Mouse (Mus musculus) forebrain, embryonic 16.5 days (tissue): ENCODE results near the gene Nlgn2. TPM values are rescaled to one million over a fixed set of nuclear protein-coding genes. Genes with fewer than 3 reads are reported as not detected.

Experiments
- ATAC-seq: fragments of 200-750 bp; cut with Nextera tagmentation; 2 replicates; pipeline ENCODE4 v1.8.0; 2017; ENCODE audit warnings: mild to moderate bottlenecking, moderate library complexity
- H3K27ac ChIP-seq: fragments of 300-500 bp; sonication (generic); 2 replicates; pipeline ENCODE4 v1.5.1; 2014; ENCODE audit warnings: low read length, control low read depth
- H3K27me3 ChIP-seq: fragments of 300-500 bp; sonication (generic); replicated peaks from 2 replicates; pipeline ENCODE4 v1.6.1; 2014; ENCODE audit warnings: low read length; ENCODE audit not compliant: control insufficient read depth, insufficient read depth
- H3K36me3 ChIP-seq: fragments of 300-500 bp; sonication (generic); 2 replicates; pipeline ENCODE4 v1.6.1; 2014; ENCODE audit not compliant: control insufficient read depth, insufficient read depth
- H3K4me1 ChIP-seq: fragments of 300-500 bp; sonication (generic); replicated peaks from 2 replicates; pipeline ENCODE4 v1.6.1; 2014; ENCODE audit warnings: low read length; ENCODE audit not compliant: control insufficient read depth, insufficient read depth
- H3K4me2 ChIP-seq: fragments of 300-500 bp; sonication (generic); 2 replicates; pipeline ENCODE4 v1.6.1; 2014; ENCODE audit warnings: mild to moderate bottlenecking, low read length, control low read depth
- H3K4me3 ChIP-seq: fragments of 300-500 bp; sonication (generic); replicated peaks from 2 replicates; pipeline ENCODE4 v1.5.1; 2014; ENCODE audit warnings: mild to moderate bottlenecking, low read length, control low read depth
- H3K9ac ChIP-seq: fragments of 300-500 bp; sonication (generic); replicated peaks from 2 replicates; pipeline ENCODE4 v1.6.1; 2014; ENCODE audit warnings: low read depth, low read length, control low read depth
- H3K9me3 ChIP-seq: fragments of 300-500 bp; sonication (generic); 2 replicates; pipeline ENCODE4 v1.6.1; 2016; ENCODE audit warnings: low read length; ENCODE audit not compliant: control insufficient read depth
- WGBS: fragments of 180-500 bp; shearing (Covaris S2); extraction: QIAGEN DNeasy Blood & Tissue Kit; methylation state at CpG from one replicate; pipeline ENCODE4 v1.1.7; 2014; 5-methylcytosine and 5-hydroxymethylcytosine counted together
- polyA plus RNA-seq: library from polyadenylated mRNA; unstranded; fragments of >200 nt; fragmentation: Nextera tagmentation; extraction: Ambion mirVana; gene quantifications from 2 replicates; pipeline ENCODE4 v1.2.1, GENCODE M21; 2015

Gene Nlgn2
- polyA plus RNA-seq, 1 experiment from 2014 or later = 22.8 TPM

GRCm38 (mm10) chr11:69803328-69803727 is 34.3 kb downstream of the Nlgn2 start:
- WGBS = 2% methylated on average over 12 of the region's 12 CpGs

DNA sequence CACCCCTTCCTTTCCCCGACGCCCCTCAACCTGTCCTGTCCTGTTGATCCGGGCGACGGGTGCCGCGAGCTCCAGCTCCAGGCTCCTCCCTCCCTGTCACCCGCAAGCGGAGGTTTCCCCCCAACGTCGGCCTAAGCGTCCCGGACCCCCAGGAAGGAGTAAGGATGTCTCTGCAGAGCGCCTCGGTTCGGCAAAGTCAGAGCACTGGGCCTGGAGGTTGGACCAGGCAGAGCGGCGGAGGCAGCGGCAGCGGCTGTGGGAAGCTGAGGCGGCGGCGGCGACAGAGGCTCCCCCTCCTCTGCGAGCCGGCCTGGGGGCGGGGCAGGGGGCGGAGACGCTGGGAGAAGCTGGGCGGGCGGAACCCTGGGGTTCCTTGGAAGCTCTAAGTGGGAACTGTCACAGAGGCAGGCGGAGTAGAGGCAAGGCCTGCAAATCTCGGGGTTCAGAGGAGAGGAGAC is 34.9 kb downstream of the Nlgn2 start:
- Histone ChIP-seq H3K9me3 (no peaks in the 10 kb centered on the region), H3K27me3 (peaks cover 19% of the 10 kb centered on the region), H3K27ac (peak overlapping the region; percentile 61), H3K4me1 (peaks cover 50% of the 10 kb centered on the region), H3K9ac (peak overlapping the region; percentile 74), H3K4me2 (peak overlapping the region; percentile 83), H3K36me3 (no peaks in the 10 kb centered on the region), H3K4me3 (peak overlapping the region; percentile 76)
- peak; percentile 44 for ATAC-seq
- under 1% methylated on average over 30 of the region's 33 CpGs for WGBS

More at GRCm38 (mm10) chr11:69803328-69803727, 34.3 kb downstream of the Nlgn2 start:
- peaks cover 50% of the 10 kb centered on the region for H3K4me1 ChIP-seq
- no peaks in the 10 kb centered on the region for H3K36me3 ChIP-seq
- H3K4me3 ChIP-seq = peak overlapping the region; percentile 76
- H3K27ac ChIP-seq = no peak overlapping the region; the same call in 1 of the 2 replicates
- no peaks in the 10 kb centered on the region for H3K9me3 ChIP-seq
- ATAC-seq = no peak
- H3K4me2 ChIP-seq = peak overlapping the region; percentile 83
- peak overlapping the region; percentile 74 for H3K9ac ChIP-seq
- peaks cover 19% of the 10 kb centered on the region for H3K27me3 ChIP-seq

- ATAC-seq = no peak
- no peaks in the 10 kb centered on the region for H3K9me3 ChIP-seq
- H3K9ac ChIP-seq = peak within 1 kb of the TSS; percentile 79
- H3K4me1 ChIP-seq = peaks cover 50% of the 10 kb centered on the region
- peak within 1 kb of the TSS; percentile 98 for H3K27ac ChIP-seq
- WGBS = 1% methylated on average over 33 of the region's 33 CpGs
- peak within 1 kb of the TSS; percentile 76 for H3K4me3 ChIP-seq
- peaks cover 19% of the 10 kb centered on the region for H3K27me3 ChIP-seq
- H3K4me2 ChIP-seq = peak within 1 kb of the TSS; percentile 83
- H3K36me3 ChIP-seq = no peaks in the 10 kb centered on the region
Measured at GRCm38 (mm10) chr11:69801379-69801977, 36.1 kb downstream of the Nlgn2 start, which contains the start of gene Fgf11. Gene Fgf11, minus strand, starts transcription at chr11:69801857.

GRCm38 (mm10) chr11:69800392-69801197 is 37.0 kb downstream of the Nlgn2 start:
- under 1% methylated on average over 36 of the region's 36 CpGs for WGBS
- Histone ChIP-seq H3K9me3 (no peaks in the 10 kb centered on the region), H3K4me2 (peak overlapping the region; percentile 83), H3K9ac (peak overlapping the region; percentile 79), H3K27me3 (peaks cover 16% of the 10 kb centered on the region), H3K36me3 (no peaks in the 10 kb centered on the region), H3K4me3 (peak overlapping the region; percentile 76), H3K4me1 (peaks cover 54% of the 10 kb centered on the region), H3K27ac (peak overlapping the region; percentile 98)
- ATAC-seq = peak; percentile 79

GRCm38 (mm10) chr11:69800138-69800391 is 37.5 kb downstream of the Nlgn2 start:
- Histone ChIP-seq H3K9me3 (no peaks in the 10 kb centered on the region), H3K9ac (peak overlapping the region; percentile 79), H3K27ac (peak overlapping the region; percentile 98), H3K4me2 (peak overlapping the region; percentile 83), H3K4me1 (peaks cover 56% of the 10 kb centered on the region), H3K4me3 (peak overlapping the region; percentile 76), H3K27me3 (peaks cover 12% of the 10 kb centered on the region), H3K36me3 (no peaks in the 10 kb centered on the region)
- 1% methylated on average over 11 of the region's 11 CpGs for whole genome bisulfite sequencing
- peak; percentile 35; the same call in 1 of the 2 replicates for ATAC-seq

DNA sequence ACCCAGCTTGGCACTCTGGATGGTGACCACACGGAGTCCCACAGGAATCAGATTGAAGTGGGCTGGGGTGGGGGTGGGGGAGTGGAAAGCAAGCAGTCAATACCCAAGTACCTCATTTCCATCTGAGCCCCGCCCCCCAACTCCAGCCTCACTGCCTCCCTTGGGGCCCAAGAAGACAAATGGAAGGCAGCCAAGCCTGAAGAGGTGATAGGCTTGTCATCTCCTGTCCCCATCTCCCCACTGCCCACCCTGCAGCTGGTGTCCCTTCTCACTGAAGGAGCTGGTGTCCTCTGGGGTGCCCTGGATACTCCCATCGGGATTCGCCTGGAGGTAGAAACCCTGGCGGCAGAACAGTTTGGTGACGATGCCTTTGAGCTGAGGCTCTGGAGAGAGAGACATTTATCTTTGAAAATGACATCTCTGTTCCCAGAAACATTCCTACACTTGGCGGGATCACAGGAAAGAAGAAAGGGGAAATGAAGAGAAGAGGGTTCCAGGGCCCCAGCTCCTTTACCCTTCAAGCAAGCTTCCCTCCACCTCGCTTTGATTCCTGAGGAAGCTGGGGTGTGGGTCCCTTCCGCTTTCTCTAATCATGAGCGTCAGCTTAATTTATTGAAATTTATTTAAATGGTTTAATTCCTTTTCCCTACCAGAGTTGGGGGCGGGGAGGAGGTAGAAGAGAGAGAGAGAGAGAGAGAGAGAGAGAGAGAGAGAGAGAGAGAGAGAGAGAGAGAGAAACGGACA is 38.0 kb downstream of the Nlgn2 start:
- Histone ChIP-seq H3K4me1 (peaks cover 55% of the 10 kb centered on the region), H3K4me2 (peak overlapping the region; percentile 83), H3K9ac (peak overlapping the region; percentile 79), H3K4me3 (peak overlapping the region; percentile 76), H3K27ac (peak overlapping the region; percentile 98), H3K36me3 (no peaks in the 10 kb centered on the region), H3K9me3 (no peaks in the 10 kb centered on the region), H3K27me3 (peaks cover 8% of the 10 kb centered on the region; the same call in 1 of the 2 replicates)
- WGBS = 15% methylated on average over 11 of the region's 12 CpGs
- ATAC-seq = no peak

DNA sequence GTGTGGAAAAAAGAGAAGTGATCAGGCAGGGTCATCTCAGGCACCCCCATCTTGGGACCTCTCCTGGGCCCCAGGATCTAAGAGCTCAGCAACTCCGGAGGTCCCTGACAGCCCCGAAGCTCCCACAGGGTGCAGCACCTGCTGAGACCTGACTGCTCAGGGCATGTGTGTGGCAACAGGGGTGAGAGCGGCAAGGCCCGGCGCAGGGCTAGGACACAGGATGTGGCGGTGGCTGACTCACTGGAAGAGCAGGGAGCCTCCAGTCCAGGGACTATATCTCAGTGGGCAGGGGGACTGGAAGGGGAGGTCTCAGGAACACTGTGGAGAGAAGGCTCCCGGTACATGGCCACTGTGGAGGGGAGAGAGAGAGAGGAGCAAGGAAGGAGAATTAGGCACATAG is 39.7 kb downstream of the Nlgn2 start:
- H3K27me3 ChIP-seq = peaks cover 2% of the 10 kb centered on the region; the same call in 1 of the 2 replicates
- no peak for ATAC-seq
- no peak overlapping the region for H3K27ac ChIP-seq
- 77% methylated on average over 7 of the region's 7 CpGs for WGBS
- no peak overlapping the region for H3K4me3 ChIP-seq
- H3K4me1 ChIP-seq = peaks cover 38% of the 10 kb centered on the region
- H3K4me2 ChIP-seq = no peak overlapping the region
- no peak overlapping the region for H3K9ac ChIP-seq
- no peaks in the 10 kb centered on the region for H3K9me3 ChIP-seq
- H3K36me3 ChIP-seq = no peaks in the 10 kb centered on the region

DNA sequence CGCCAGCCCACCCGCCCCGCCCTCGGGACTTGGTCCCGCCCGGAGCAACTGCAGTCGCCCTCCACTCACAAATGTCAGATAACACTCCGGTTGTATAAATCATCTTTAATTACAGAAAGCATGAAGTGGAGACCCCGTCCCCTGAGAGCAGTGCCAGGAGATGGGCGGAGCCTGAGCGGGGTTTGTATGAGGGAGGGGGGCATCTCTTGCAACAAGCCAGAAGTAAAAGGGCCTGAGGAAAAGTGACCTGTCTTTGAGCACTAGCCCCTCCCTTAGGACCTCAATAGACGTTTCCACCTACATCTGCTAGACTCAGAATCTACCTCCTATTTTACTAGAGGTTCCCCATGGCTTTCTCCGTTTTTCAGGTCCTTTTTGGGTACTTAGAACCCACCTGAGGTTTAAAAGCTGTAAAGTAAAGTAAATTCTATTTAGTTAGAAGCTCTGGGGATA is 41.6 kb downstream of the Nlgn2 start:
- H3K36me3 ChIP-seq = no peaks in the 10 kb centered on the region
- H3K4me1 ChIP-seq = peaks cover 21% of the 10 kb centered on the region
- peaks cover 4% of the 10 kb centered on the region; the same call in 1 of the 2 replicates for H3K27me3 ChIP-seq
- no peak overlapping the region for H3K27ac ChIP-seq
- 4% methylated on average over 13 of the region's 13 CpGs for WGBS
- no peak for ATAC-seq
- peak overlapping the region; percentile 87 for H3K4me2 ChIP-seq
- H3K9me3 ChIP-seq = no peaks in the 10 kb centered on the region
- H3K9ac ChIP-seq = no peak overlapping the region
- peak overlapping the region; percentile 53 for H3K4me3 ChIP-seq
